Mouse (Mus musculus): ENCODE measurements around the gene Hoxb3. TPM values are rescaled to one million over a fixed set of nuclear protein-coding genes. Genes with fewer than 3 reads are reported as not detected.

Hoxb3 gene
- polyA plus RNA-seq, 1 experiment from 2014 or later: 0.69 TPM

- DNase-seq (ENCODE audit: low spot score): no peak
- no peak overlapping the region for H3K4me3 ChIP-seq
- H3K36me3 ChIP-seq (replicated peaks): no peaks in the 10 kb centered on the region
- no peak overlapping the region for H3K27ac ChIP-seq (replicated peaks)
- peaks cover 21% of the 10 kb centered on the region for H3K4me1 ChIP-seq
- peaks cover 100% of the 10 kb centered on the region for H3K27me3 ChIP-seq (replicated peaks; ENCODE audit: low read depth, poor library complexity, severe bottlenecking)
- under 1% methylated on average over 15 of the region's 15 CpGs for WGBS
- no peaks in the 10 kb centered on the region for H3K9me3 ChIP-seq
These were observed 21.3 kb upstream of the Hoxb3 start for GRCm38 (mm10) chr11:96301837-96302236.

GRCm38 (mm10) chr11:96302381-96303150 lies 20.6 kb upstream of the Hoxb3 start:
- H3K4me3 ChIP-seq: no peak overlapping the region
- 4% methylated on average over 23 of the region's 23 CpGs for WGBS
- peaks cover 100% of the 10 kb centered on the region for H3K27me3 ChIP-seq (replicated peaks; ENCODE audit: low read depth, poor library complexity, severe bottlenecking)
- no peaks in the 10 kb centered on the region for H3K9me3 ChIP-seq
- H3K4me1 ChIP-seq: peaks cover 21% of the 10 kb centered on the region
- DNase-seq (ENCODE audit: low spot score): no peak
- no peaks in the 10 kb centered on the region for H3K36me3 ChIP-seq (replicated peaks)
- no peak overlapping the region for H3K27ac ChIP-seq (replicated peaks)

GRCm38 (mm10) chr11:96303151-96304099 lies 19.7 kb upstream of the Hoxb3 start, which contains the start of gene Hoxb5:
Gene Hoxb5, plus strand, starts transcription at chr11:96303336.
- no peaks in the 10 kb centered on the region for H3K36me3 ChIP-seq (replicated peaks)
- no peaks in the 10 kb centered on the region for H3K9me3 ChIP-seq
- peaks cover 100% of the 10 kb centered on the region for H3K27me3 ChIP-seq (replicated peaks; ENCODE audit: low read depth, poor library complexity, severe bottlenecking)
- H3K4me1 ChIP-seq: peaks cover 21% of the 10 kb centered on the region
- H3K4me3 ChIP-seq: peak within 1 kb of the TSS; percentile 27
- WGBS: 1% methylated on average over 69 of the region's 69 CpGs
- H3K27ac ChIP-seq (replicated peaks): no peak within 1 kb of the TSS
- peak; percentile 89 for DNase-seq (ENCODE audit: low spot score)

GRCm38 (mm10) chr11:96304381-96305195 lies 18.5 kb upstream of the Hoxb3 start:
- peaks cover 100% of the 10 kb centered on the region for H3K27me3 ChIP-seq (replicated peaks; ENCODE audit: low read depth, poor library complexity, severe bottlenecking)
- no peaks in the 10 kb centered on the region for H3K9me3 ChIP-seq
- H3K4me1 ChIP-seq: peaks cover 16% of the 10 kb centered on the region
- 1% methylated on average over 38 of the region's 38 CpGs for WGBS
- no peaks in the 10 kb centered on the region for H3K36me3 ChIP-seq (replicated peaks)
- H3K4me3 ChIP-seq: no peak overlapping the region
- DNase-seq (ENCODE audit: low spot score): no peak
- H3K27ac ChIP-seq (replicated peaks): no peak overlapping the region

DNA sequence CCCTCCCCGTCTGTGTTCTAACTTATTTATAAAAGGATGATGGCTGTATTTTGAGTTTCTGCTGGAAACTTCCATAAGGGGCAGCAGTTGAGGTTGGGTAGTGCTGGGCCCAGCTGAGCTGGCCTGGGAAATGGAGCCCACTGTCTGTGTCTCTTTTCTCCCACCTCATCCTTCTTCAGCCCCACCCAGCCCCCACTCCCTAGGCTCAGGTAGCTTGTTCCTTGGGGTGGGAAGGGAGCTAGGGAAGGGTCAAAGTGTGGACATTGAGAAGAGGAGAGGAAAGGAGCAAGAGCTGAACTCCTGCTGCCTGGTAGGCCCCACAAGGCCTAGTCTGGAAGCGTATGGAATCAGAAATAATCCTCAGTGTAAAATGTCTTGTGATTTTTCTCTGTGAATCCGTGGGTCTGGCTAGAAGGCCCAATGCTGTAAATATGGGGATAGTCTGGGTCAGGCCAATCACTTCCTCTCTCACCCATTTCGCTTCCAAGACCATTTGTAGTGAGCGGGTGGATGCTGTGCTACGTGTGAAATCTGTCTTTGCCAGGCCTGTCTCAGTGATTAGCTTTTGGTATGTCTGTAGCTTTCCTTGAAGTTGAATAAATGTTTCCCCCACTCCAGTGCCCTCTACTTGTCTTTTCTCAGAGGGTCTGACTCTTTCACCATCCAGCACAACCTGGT lies 17.5 kb upstream of the Hoxb3 start:
- Histone ChIP-seq H3K27me3 (replicated peaks; ENCODE audit: low read depth, poor library complexity, severe bottlenecking) (peaks cover 100% of the 10 kb centered on the region), H3K4me3 (no peak overlapping the region), H3K4me1 (peaks cover 11% of the 10 kb centered on the region), H3K36me3 (replicated peaks) (no peaks in the 10 kb centered on the region), H3K27ac (replicated peaks) (no peak overlapping the region), H3K9me3 (no peaks in the 10 kb centered on the region)
- 11% methylated on average over 6 of the region's 6 CpGs for WGBS
- no peak for DNase-seq (ENCODE audit: low spot score)

DNA sequence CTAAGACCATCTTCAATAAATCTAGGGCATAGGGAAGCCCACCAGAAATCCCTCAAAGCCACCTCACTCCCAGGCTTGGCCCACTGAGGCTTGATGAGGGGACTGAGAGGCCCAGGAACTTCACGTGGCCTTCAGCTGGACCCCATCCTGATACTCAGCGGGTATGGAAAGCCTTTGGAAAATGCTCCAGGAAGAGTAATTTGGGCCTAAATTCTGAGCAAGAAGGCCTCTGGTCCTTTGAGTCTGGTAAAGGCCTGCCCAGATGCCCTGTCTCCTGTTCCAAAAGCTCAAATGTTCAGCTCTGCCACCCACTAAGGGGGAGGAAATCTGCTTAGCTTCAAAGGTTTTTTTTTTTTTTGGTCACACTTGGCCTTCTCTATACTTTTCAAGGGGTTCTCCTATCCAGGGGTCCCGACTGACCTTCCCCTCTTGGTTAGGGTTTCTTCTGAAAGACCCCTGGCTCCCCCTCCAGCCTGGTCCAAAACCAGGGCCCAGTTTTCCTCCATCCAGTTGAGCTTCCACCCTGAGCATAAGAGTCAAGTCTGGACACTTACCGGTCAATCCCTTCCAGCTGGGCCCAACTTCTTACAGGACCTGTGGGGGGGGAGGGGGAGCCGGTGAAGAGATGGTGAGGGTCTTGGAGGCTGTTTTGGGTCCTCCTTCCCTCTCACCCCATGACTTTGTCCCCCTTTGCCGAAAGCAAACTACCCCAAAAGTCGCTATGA lies 16.8 kb upstream of the Hoxb3 start:
- no peak for DNase-seq (ENCODE audit: low spot score)
- 5% methylated on average over 7 of the region's 7 CpGs for WGBS
- H3K4me3 ChIP-seq: no peak overlapping the region

DNA sequence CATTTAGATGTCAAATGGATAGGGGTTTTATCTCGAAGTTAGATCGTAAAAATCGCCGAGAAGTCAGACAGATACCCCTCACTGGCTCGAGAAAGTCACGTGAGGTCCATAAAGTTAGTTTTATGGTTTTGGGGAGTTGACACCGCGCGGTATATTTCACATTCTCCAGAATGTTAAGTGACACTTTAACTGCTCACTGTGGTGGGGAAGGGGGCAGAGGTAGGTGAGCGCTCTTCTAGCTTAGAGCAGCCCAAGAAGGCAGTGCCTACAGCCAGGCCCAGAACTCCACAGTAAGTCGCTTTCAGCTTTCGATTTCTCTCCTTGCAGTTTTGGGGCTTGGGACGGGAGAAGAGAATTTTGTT lies 16.2 kb upstream of the Hoxb3 start:
- Histone ChIP-seq H3K27me3 (replicated peaks; ENCODE audit: low read depth, poor library complexity, severe bottlenecking) (peaks cover 100% of the 10 kb centered on the region), H3K4me3 (no peak overlapping the region), H3K36me3 (replicated peaks) (no peaks in the 10 kb centered on the region), H3K9me3 (no peaks in the 10 kb centered on the region), H3K4me1 (peaks cover 11% of the 10 kb centered on the region), H3K27ac (replicated peaks) (no peak overlapping the region)
- no peak for DNase-seq (ENCODE audit: low spot score)
- 3% methylated on average over 13 of the region's 13 CpGs for WGBS

More for the DNA sequence above, 16.8 kb upstream of the Hoxb3 start:
- H3K36me3 ChIP-seq (replicated peaks): no peaks in the 10 kb centered on the region
- peaks cover 100% of the 10 kb centered on the region for H3K27me3 ChIP-seq (replicated peaks; ENCODE audit: low read depth, poor library complexity, severe bottlenecking)
- peaks cover 7% of the 10 kb centered on the region for H3K4me1 ChIP-seq
- no peak overlapping the region for H3K27ac ChIP-seq (replicated peaks)
- no peaks in the 10 kb centered on the region for H3K9me3 ChIP-seq

- H3K27me3 ChIP-seq (replicated peaks; ENCODE audit: low read depth, poor library complexity, severe bottlenecking): peaks cover 100% of the 10 kb centered on the region
- no peaks in the 10 kb centered on the region for H3K36me3 ChIP-seq (replicated peaks)
- no peak overlapping the region for H3K27ac ChIP-seq (replicated peaks)
- no peaks in the 10 kb centered on the region for H3K9me3 ChIP-seq
- peaks cover 8% of the 10 kb centered on the region; the same call in 1 of the 2 replicates for H3K4me1 ChIP-seq
- H3K4me3 ChIP-seq: no peak overlapping the region
- WGBS: 10% methylated on average over 4 of the region's 4 CpGs
- DNase-seq (ENCODE audit: low spot score): no peak
These were observed 14.4 kb upstream of the Hoxb3 start for GRCm38 (mm10) chr11:96308763-96309162.

GRCm38 (mm10) chr11:96309288-96309687 lies 13.8 kb upstream of the Hoxb3 start:
- no peak for DNase-seq (ENCODE audit: low spot score)
- peaks cover 7% of the 10 kb centered on the region; the same call in 1 of the 2 replicates for H3K4me1 ChIP-seq
- no peaks in the 10 kb centered on the region for H3K9me3 ChIP-seq
- WGBS: 6% methylated on average over 4 of the region's 4 CpGs
- H3K27me3 ChIP-seq (replicated peaks; ENCODE audit: low read depth, poor library complexity, severe bottlenecking): peaks cover 100% of the 10 kb centered on the region
- no peak overlapping the region for H3K27ac ChIP-seq (replicated peaks)
- no peaks in the 10 kb centered on the region for H3K36me3 ChIP-seq (replicated peaks)
- no peak overlapping the region for H3K4me3 ChIP-seq

DNA sequence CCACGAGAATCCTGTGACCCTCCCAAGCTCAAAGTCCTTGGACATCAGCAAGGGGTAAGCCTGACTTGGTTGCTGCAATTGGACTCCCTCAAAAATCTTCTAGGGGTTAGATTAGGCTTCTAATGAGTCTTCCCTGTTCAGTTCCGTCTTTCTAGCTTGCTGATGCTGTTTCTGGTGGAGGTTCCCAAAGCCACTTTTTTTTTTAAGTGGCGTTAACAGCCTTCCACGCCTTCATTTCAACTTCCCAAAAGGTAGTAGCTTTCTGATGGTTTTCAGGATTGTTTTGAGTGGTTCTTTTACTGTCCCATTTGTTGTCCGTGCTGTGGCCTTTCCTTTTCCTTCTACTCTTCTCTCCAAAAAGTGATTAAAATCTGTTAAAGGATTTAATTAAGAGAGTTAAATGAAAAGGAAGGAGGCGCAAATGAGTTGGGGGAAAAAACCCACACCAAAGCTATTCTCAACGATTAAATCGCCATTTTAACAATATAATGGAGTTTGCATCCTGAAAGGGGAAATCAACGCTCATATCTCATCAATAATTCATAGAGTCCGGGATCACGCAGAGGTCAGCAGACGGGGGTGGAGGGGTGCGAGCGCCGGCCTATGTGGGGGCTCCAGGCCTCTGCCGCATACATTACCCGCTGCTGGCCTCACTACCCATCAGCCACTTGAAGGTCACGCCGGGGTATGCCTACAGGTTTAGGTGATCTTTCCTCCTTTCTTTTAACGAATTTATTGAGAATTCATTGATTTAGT lies 12.8 kb upstream of the Hoxb3 start:
- H3K4me1 ChIP-seq: peaks cover 7% of the 10 kb centered on the region; the same call in 1 of the 2 replicates

GRCm38 (mm10) chr11:96311097-96311496 lies 12.0 kb upstream of the Hoxb3 start:
- H3K4me3 ChIP-seq: peak overlapping the region; percentile 36; the same call in 1 of the 2 replicates
- H3K36me3 ChIP-seq (replicated peaks): no peaks in the 10 kb centered on the region
- 6% methylated on average over 6 of the region's 6 CpGs for WGBS
- H3K27ac ChIP-seq (replicated peaks): no peak overlapping the region
- DNase-seq (ENCODE audit: low spot score): no peak
- H3K9me3 ChIP-seq: no peaks in the 10 kb centered on the region
- peaks cover 100% of the 10 kb centered on the region for H3K27me3 ChIP-seq (replicated peaks; ENCODE audit: low read depth, poor library complexity, severe bottlenecking)
- H3K4me1 ChIP-seq: peaks cover 7% of the 10 kb centered on the region; the same call in 1 of the 2 replicates

More for the DNA sequence above, 12.8 kb upstream of the Hoxb3 start:
- WGBS: 4% methylated on average over 20 of the region's 20 CpGs
- Histone ChIP-seq H3K27ac (replicated peaks) (no peak overlapping the region), H3K9me3 (no peaks in the 10 kb centered on the region), H3K4me3 (no peak overlapping the region), H3K36me3 (replicated peaks) (no peaks in the 10 kb centered on the region), H3K27me3 (replicated peaks; ENCODE audit: low read depth, poor library complexity, severe bottlenecking) (peaks cover 100% of the 10 kb centered on the region)
- DNase-seq (ENCODE audit: low spot score): no peak

Data from embryonic facial prominence, embryonic 10.5 days (tissue).